Mouse (Mus musculus) adrenal gland, adult 8-10 months (tissue): Measurements from ENCODE around the gene Bloc1s1. TPM values are rescaled to one million over a fixed set of nuclear protein-coding genes. Genes with fewer than 3 reads are reported as not detected.

ENCODE experiments used
- DNase-seq: peaks from one replicate; pipeline ENCODE4 v3.0.0; 2022
- total RNA-seq, 4 experiments: library from RNA; stranded (reverse); gene quantifications; 2 replicates each; pipeline ENCODE4 v1.2.4; 2022

Gene Bloc1s1
- total RNA-seq, 4 experiments from 2014 or later, result 137 to 192 (median 168) TPM

- no peak for DNase-seq
Measured at GRCm38 (mm10) chr10:128904812-128905211, 19.0 kb downstream of the Bloc1s1 start.

DNA sequence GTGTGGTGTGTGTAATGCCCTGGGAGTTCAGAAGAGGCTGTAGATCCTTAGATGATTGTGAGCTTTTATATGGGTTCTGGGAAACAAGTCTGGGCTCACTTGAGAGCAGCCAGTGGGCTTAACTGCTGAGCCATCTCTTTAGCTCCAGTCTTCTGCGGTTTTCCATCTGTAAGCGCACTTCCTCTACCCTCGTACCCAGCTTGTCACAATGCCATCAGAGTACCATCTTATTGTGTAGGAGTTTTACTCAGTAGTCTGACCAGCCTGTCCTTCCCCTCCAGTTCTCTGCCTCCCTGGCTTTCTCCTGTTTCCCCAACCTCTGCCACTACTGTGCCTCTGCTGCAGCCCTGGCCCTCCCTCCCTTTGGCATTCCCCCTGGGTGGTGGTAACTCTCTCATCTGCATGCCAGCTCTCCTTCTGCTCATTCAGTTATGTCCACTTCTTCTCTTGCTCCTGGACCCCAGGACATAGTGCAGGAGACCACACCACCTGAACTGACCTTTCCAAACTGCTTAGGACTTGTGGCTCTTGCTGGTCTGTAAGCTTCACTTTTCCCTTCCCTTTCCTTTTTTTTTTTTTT, 21.3 kb downstream of the Bloc1s1 start:
- DNase-seq, result no peak

- no peak for DNase-seq
Measured at GRCm38 (mm10) chr10:128901409-128901808, 22.4 kb downstream of the Bloc1s1 start.

DNA sequence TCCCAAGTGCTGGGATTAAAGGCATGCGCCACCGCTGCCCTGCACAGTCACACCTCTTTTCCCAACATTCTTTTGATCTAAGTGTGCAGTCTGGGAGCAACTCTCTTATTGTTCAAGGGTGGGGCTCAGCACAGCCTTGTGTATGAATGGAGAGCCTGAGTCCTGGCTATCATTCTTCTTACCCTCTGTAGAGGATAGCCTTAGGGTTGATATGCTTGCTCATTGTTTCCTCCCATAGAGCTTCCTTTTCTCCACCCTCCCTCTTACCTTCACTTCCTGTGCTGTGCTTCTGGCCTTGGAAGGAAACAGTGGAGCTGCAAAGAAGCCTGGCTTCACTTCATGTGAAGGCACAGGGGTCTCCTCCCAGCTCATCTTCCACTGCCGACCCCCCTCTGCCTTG, 23.1 kb downstream of the Bloc1s1 start, which contains the start of gene Cd63:
Cd63 (plus strand) TSS at position 292 of the 400 bp plus-strand sequence.
- DNase-seq, result no peak

GRCm38 (mm10) chr10:128899759-128900490, 23.9 kb downstream of the Bloc1s1 start:
- DNase-seq, result no peak

- DNase-seq, result no peak
Measured at GRCm38 (mm10) chr10:128897501-128897900, 26.3 kb downstream of the Bloc1s1 start.

DNA sequence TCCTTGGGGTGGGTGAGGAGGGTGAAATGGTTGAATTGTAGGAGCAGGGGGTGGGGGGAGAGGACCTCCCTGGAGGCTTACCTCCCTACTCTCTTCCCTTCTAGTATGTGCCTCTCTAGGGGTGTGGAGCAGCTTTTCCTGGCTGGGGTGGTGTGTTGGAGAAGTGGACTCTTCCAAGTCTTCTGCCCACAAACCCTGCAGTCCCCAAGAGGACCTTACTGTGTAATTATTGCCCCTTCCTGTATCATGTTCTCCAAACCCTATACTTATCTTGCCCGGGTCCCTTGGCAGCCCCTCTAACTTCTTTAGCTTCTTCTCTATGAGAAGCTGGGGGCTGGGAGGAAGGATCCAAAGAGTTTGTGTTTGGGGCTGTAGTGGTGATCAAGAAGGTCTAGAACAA, 27.0 kb downstream of the Bloc1s1 start:
- DNase-seq, result no peak

DNA sequence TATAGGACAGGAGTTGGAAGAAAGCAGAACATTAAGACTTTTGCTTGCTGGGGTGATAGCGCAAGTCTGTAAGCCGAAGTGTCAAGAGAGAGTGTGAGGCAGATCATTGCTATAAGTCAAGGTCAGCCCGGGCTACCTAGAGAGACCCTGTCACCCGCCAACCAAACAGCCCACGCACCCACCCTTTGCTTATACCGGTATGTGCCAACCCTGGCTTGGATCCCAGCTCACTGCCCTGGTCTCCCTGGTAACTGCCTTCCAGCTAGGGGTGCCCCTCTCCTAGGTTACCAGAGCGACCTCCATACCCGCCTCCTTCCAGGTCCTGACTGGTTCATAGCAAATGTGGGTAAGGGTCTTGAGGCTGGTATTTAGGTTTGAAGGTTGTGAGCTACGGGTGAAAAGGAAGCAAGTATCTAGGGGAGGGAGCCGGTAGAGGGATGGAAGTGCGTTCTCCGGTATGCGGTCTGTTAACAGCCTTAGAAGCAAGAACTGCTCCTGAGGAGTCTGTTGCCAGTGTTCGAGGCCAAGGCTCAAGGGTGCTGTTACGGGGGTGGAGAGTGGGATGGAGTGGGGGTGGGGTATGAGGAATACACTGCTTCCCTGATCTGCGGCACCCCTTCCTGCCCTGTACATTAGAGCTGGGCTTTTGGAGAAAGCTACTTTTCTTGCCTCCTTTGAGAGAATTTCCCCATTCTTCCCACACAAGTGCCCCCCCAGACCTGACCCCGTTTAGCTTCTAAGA, 27.7 kb downstream of the Bloc1s1 start:
- no peak for DNase-seq

DNA sequence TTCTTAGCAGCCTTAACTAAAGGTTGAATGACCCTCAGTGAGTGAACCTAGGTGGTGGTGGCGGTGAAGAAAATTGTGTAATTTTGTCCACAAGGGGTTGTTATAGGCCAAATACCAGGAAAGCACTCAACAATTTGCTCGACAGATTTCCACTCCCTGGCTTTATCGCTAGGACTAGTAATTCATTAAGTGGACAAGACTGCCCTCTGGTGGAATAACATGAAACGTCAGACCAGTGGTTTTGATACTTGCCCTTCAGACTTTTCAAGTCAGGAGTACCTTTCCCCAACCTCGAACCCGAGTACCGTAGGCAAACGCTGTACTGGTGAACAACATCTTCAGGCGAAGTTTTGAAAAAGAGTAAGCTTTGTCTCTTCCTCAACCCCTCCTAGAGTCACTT, 28.4 kb downstream of the Bloc1s1 start:
- DNase-seq, result no peak

GRCm38 (mm10) chr10:128892246-128892645, 31.6 kb downstream of the Bloc1s1 start:
- no peak for DNase-seq

DNA sequence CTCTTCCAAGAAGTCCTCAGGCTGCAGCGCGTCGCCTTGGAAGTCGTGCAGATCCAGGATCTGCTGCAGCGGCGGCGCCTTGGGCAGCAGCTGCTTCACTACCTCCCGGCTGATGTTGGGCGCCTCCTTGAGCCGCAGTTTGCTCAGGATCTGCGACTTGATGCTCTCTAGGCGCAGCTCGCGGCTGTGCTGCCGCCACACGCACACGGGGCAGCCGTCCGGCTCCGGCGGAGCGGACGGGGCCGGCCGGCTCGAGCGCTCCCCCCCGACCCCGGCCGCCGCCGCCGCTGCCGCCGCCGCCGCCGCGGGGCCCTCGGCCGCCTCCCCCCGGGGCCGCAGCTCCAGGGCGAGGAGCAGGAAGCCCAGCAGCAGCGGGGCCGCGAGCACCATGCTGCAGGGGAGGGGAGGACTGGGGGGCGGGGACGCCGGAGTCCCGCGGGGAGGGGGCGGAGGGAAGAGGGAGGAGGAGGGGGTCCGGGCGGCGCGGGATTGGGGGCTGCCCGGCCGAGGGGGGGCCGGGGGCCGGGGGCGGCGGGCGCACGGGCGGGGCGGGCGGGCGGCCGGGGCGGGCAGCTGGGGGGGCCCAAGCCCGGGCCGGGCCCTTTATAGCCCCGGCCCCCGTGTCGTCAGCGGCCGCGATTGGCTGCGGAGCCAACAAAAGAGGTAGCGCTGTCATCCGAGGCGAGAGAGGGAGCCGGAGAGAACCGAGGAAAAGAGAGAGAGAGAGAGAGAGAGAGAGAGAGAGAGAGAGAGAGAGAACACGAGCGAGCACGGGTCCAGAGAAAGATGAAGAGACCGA, 32.3 kb downstream of the Bloc1s1 start, which contains the start of gene Gdf11:
Gdf11 (minus strand) TSS at position 423 of the 799 bp plus-strand sequence.
- no peak for DNase-seq

GRCm38 (mm10) chr10:128890383-128891295, 33.2 kb downstream of the Bloc1s1 start:
- DNase-seq, result no peak

GRCm38 (mm10) chr10:128889846-128890245, 34.0 kb downstream of the Bloc1s1 start:
- DNase-seq, result no peak

- DNase-seq, result no peak
Measured at GRCm38 (mm10) chr10:128888941-128889827, 34.7 kb downstream of the Bloc1s1 start.

- DNase-seq, result no peak
Measured at GRCm38 (mm10) chr10:128882067-128882466, 41.8 kb downstream of the Bloc1s1 start.

DNA sequence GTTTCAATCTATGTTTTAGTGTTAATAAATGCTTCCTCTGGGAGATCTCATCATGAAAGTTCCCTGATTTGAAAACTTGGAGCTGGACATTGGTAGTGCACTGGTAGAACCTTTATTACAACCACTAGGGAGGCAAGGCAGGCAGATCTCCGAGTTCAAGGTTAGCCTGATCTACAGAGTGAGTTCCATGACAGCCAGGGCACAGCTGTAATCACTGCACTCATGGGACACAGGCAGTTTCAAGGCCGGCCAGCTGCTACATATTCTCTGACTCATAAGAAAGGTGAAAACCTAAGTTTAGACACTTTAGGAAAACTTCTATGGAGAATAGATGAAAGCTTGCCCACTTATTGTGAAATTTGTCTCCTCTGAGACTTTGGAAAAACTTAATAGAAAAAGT, 45.0 kb downstream of the Bloc1s1 start:
- DNase-seq, result peak; percentile 64

GRCm38 (mm10) chr10:128878291-128878690, 45.5 kb downstream of the Bloc1s1 start:
- no peak for DNase-seq

GRCm38 (mm10) chr10:128870341-128870740, 53.5 kb downstream of the Bloc1s1 start:
- no peak for DNase-seq
